Mouse (Mus musculus): Measurements from ENCODE around the gene Mfap1a. TPM values are rescaled to one million over a fixed set of nuclear protein-coding genes. Genes with fewer than 3 reads are reported as not detected.
"Not testable (repeated sequence)": the region's sequence is repeated elsewhere in the genome, so short reads cannot be mapped to it uniquely, and the experiment has no call there.

Mfap1a gene
- polyA plus RNA-seq, 1 experiment from 2014 or later: 25.3 TPM

DNA sequence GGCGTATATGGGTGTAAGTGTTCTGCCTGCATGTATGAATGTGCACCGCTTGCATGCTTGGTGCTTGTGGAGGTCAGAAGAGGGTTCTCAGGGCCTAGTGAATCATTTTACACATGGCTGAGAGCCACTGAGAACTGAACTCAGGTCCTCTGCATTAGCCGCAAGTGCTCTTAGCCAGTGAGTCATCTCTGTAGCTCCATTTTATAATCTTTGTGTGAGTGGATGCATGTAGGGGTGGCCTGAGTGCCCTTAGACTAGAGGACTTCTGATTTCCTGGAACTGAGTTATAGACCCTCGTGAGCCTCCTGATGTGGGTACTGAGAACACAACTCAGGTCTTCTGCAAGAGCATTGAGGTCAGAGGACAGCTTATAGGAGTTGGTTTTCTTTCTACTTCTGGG, 7.7 kb upstream of the Mfap1a start:
- no peaks in the 10 kb centered on the region for H3K4me1 ChIP-seq (replicated peaks; ENCODE audit: control insufficient read depth, insufficient read depth, low read length)
- no peak overlapping the region for H3K27ac ChIP-seq
- no peak overlapping the region for H3K4me3 ChIP-seq (replicated peaks; ENCODE audit: low read length)
- no peak overlapping the region for H3K9ac ChIP-seq
- no peaks in the 10 kb centered on the region for H3K9me3 ChIP-seq (ENCODE audit: control insufficient read depth, low read length)
- peaks cover 10% of the 10 kb centered on the region for H3K36me3 ChIP-seq (replicated peaks; ENCODE audit: control insufficient read depth, insufficient read depth)
- WGBS: 97% methylated on average over 4 of the region's 4 CpGs
- no peak overlapping the region for H3K4me2 ChIP-seq (replicated peaks)
- H3K27me3 ChIP-seq (ENCODE audit: control insufficient read depth, insufficient read depth, low read length): no peaks in the 10 kb centered on the region
- ATAC-seq (ENCODE audit: low FRiP score) (no peak), DNase-seq (ENCODE audit: low spot score) (no peak)

DNA sequence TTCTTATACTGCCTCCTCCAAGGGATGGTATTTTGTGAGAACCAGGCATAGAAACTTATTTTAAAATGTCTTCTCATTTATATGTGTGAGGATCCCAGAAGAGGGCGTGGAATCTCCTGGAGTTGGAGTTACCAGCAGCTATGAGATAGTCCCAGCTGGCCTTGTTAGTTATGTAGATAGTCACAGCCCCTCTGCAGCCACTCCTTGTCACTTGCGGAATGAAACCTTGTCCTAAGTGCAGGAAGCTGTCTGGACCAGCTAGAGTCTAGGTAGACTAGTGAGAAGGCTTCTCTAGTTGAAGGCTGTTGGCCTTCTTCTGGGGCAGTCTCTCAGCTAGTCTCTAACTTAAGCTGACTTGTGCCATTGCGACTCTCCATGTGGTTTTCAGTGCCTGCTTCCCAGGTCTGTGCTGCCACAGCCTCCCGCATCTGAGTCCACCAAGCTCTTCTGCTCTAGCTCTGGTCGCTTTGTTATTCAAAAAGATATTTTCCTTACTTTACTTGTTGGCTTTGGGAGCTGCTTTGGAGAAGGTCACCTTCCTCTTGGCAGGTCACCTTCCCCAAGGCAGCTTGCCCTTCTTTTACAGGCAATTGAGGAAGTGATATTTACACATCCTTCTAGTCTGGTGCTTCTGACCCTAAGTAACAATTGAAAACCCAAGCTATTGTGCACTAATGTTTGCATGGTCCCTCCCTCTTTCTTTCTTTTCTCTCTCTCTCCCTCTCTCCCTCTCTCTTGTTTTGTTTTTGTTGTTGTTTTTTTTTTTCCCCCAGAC, 6.7 kb upstream of the Mfap1a start:
- not testable (repeated sequence) for H3K27ac ChIP-seq; H3K27me3 ChIP-seq (ENCODE audit: control insufficient read depth, insufficient read depth, low read length); H3K4me2 ChIP-seq (replicated peaks); H3K9me3 ChIP-seq (ENCODE audit: control insufficient read depth, low read length); H3K9ac ChIP-seq; H3K4me3 ChIP-seq (replicated peaks; ENCODE audit: low read length); H3K36me3 ChIP-seq (replicated peaks; ENCODE audit: control insufficient read depth, insufficient read depth); ATAC-seq (ENCODE audit: low FRiP score); DNase-seq (ENCODE audit: low spot score); H3K4me1 ChIP-seq (replicated peaks; ENCODE audit: control insufficient read depth, insufficient read depth, low read length)
- 91% methylated on average over 4 of the region's 5 CpGs for WGBS

DNA sequence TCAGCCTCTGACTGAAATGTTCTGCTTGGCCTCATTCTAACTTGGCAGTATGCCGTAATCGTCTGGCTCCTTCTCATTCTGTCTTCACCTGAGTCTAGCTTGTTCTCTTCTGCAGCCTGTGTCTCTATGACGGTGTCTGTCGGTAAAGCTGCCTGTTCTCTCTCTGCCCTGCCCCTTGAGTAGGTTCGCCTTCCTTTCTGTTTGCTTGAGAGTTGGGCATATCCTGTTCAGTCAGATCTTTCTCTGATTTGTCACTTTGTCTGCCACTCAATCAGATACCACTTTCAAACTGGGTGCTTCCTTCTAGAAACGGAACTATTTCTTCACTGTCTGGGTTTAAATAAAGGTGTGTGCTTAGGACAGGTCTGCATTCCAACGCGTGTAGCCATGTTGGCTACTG, 4.9 kb upstream of the Mfap1a start:
- Histone ChIP-seq H3K9me3 (ENCODE audit: control insufficient read depth, low read length) (no peaks in the 10 kb centered on the region), H3K9ac (no peak overlapping the region), H3K4me2 (replicated peaks) (no peak overlapping the region), H3K27ac (no peak overlapping the region), H3K27me3 (ENCODE audit: control insufficient read depth, insufficient read depth, low read length) (no peaks in the 10 kb centered on the region), H3K4me3 (replicated peaks; ENCODE audit: low read length) (no peak overlapping the region), H3K4me1 (replicated peaks; ENCODE audit: control insufficient read depth, insufficient read depth, low read length) (peaks cover 8% of the 10 kb centered on the region; the same call in 1 of the 2 replicates), H3K36me3 (replicated peaks; ENCODE audit: control insufficient read depth, insufficient read depth) (peaks cover 10% of the 10 kb centered on the region)
- DNase-seq (ENCODE audit: low spot score) (no peak), ATAC-seq (ENCODE audit: low FRiP score) (no peak)
- WGBS: 95% methylated on average over 8 of the region's 8 CpGs

DNA sequence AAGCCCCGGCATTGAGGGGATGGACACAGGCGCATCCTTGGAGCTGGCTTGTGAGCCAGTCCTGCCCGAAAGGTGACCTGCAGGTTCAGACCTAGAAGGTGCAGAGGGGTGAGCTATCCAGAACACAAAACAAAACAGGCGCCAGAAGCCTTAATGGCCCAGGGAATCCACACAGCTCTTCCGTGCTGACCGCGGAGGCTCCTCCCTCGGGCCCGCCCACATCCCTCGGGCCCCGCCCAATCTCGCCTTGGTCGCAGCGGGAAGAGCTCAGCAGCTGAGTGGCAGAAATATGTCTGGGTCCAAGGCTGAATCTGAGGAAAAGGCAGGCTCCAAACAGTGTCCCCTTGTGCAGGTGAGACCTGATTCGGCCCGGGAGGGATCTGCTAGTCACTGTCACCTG, 3.1 kb upstream of the Mfap1a start:
- ATAC-seq (ENCODE audit: low FRiP score): peak; percentile 41; the same call in 1 of the 2 replicates
- WGBS: 23% methylated on average over 16 of the region's 16 CpGs

DNA sequence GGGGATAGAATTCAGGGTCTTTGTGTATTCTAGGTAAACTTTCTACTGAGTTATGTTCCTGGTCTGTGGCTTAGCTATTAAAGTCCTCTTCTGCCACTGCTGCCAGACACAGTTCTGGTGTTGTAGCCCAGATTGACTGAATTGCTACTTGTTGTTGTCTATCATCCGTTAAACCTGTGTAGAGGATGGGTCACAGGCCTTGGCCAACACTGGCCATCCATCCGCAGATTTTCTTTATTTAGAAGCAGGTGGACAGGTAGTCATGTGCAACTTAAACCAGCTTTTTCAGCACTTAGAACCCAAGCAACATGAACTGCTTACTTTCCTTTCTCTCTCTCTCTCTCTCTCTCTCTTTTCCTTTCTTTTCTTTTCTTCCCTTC, 1.5 kb upstream of the Mfap1a start:
- no peak overlapping the region for H3K27ac ChIP-seq
- peak overlapping the region; percentile 76 for H3K4me2 ChIP-seq (replicated peaks)
- 87% methylated on average over 2 of the region's 2 CpGs for WGBS
- H3K9ac ChIP-seq: no peak overlapping the region
- H3K4me1 ChIP-seq (replicated peaks; ENCODE audit: control insufficient read depth, insufficient read depth, low read length): peaks cover 8% of the 10 kb centered on the region; the same call in 1 of the 2 replicates
- H3K36me3 ChIP-seq (replicated peaks; ENCODE audit: control insufficient read depth, insufficient read depth): peaks cover 10% of the 10 kb centered on the region
- ATAC-seq (ENCODE audit: low FRiP score) (no peak), DNase-seq (ENCODE audit: low spot score) (no peak)
- H3K27me3 ChIP-seq (ENCODE audit: control insufficient read depth, insufficient read depth, low read length): no peaks in the 10 kb centered on the region
- no peaks in the 10 kb centered on the region for H3K9me3 ChIP-seq (ENCODE audit: control insufficient read depth, low read length)
- no peak overlapping the region; the same call in 1 of the 2 replicates for H3K4me3 ChIP-seq (replicated peaks; ENCODE audit: low read length)

More for the DNA sequence above, 3.1 kb upstream of the Mfap1a start:
- Histone ChIP-seq H3K4me2 (replicated peaks) (peak overlapping the region; percentile 50), H3K4me3 (replicated peaks; ENCODE audit: low read length) (peak overlapping the region; percentile 32), H3K27me3 (ENCODE audit: control insufficient read depth, insufficient read depth, low read length) (no peaks in the 10 kb centered on the region), H3K4me1 (replicated peaks; ENCODE audit: control insufficient read depth, insufficient read depth, low read length) (peaks cover 8% of the 10 kb centered on the region; the same call in 1 of the 2 replicates), H3K9me3 (ENCODE audit: control insufficient read depth, low read length) (no peaks in the 10 kb centered on the region), H3K27ac (no peak overlapping the region), H3K36me3 (replicated peaks; ENCODE audit: control insufficient read depth, insufficient read depth) (peaks cover 10% of the 10 kb centered on the region), H3K9ac (peak overlapping the region; percentile 21; the same call in 1 of the 2 replicates)
- peak; percentile 36 for DNase-seq (ENCODE audit: low spot score)

DNA sequence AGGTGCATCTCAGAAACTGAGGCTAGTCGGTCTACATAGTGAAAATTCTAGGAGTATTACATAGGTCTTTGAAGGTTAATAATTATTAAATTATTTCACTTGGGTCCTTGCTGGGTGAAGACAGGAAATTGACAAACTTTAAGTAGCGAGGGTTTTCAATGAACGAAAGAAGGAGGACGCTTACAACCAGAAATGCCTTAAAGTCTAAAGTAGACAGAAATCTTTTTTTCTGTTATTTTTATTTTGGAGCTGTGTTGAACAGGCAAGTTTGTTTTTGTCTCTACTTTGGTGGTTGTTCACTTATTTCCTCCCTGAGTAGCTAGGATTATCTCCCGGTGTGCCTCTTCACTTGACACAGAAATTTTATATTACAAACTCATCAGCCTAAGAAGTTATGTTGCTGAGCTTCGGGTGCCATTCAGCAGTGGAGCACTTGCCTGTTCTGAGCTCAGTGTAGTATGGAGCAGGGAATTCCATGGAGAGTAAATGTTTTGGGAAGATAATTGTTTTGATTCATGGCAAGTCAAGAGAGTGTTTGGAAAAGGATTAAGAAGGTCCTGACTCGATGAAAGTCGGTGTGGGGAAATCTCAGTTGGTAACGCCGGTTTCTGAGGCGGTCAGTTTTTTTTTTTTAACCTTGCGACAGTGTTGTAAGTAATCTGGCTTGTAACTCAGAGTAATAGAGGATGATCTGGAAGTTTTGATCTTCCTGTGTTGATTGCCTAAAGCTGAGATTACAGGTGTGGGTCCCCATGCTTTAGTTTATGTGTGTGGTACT, 897 bp upstream of the Mfap1a start:
- peaks cover 10% of the 10 kb centered on the region for H3K36me3 ChIP-seq (replicated peaks; ENCODE audit: control insufficient read depth, insufficient read depth)
- 28% methylated on average over 12 of the region's 12 CpGs for WGBS

DNA sequence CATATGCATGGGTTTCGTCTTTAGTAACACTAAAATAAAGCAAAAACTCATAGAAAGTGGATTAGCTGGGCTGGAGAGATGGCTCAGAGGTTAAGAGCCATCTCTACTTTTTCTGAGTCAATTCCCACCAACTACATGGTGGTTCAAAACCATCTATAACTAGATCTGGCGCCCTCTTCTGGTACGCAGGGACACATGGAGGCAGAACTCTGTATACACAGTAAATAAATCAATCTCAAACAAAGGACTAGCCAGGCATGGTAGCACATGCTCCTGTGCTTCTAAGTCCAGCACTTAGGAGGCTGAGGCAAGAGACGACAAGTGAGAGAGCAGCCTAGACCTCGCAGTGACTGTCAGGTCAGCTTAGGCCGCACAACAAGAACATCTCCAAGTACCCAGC, 4.9 kb downstream of the Mfap1a start:
- not testable (repeated sequence) for H3K27ac ChIP-seq; H3K9ac ChIP-seq; H3K36me3 ChIP-seq (replicated peaks; ENCODE audit: control insufficient read depth, insufficient read depth); H3K9me3 ChIP-seq (ENCODE audit: control insufficient read depth, low read length); H3K4me2 ChIP-seq (replicated peaks); H3K4me1 ChIP-seq (replicated peaks; ENCODE audit: control insufficient read depth, insufficient read depth, low read length); H3K4me3 ChIP-seq (replicated peaks; ENCODE audit: low read length); DNase-seq (ENCODE audit: low spot score); H3K27me3 ChIP-seq (ENCODE audit: control insufficient read depth, insufficient read depth, low read length)
- 0 out of 2 replicates have a peak, but pooled peaks have one; percentile 12 for ATAC-seq (ENCODE audit: low FRiP score)
- WGBS: 83% methylated on average over 1 of the region's 6 CpGs

More for the DNA sequence above, 897 bp upstream of the Mfap1a start:
- H3K9ac ChIP-seq: peak overlapping the region; percentile 68
- H3K27ac ChIP-seq: no peak overlapping the region
- H3K9me3 ChIP-seq (ENCODE audit: control insufficient read depth, low read length): no peaks in the 10 kb centered on the region
- peaks cover 8% of the 10 kb centered on the region; the same call in 1 of the 2 replicates for H3K4me1 ChIP-seq (replicated peaks; ENCODE audit: control insufficient read depth, insufficient read depth, low read length)
- H3K4me2 ChIP-seq (replicated peaks): peak overlapping the region; percentile 76
- H3K27me3 ChIP-seq (ENCODE audit: control insufficient read depth, insufficient read depth, low read length): no peaks in the 10 kb centered on the region
- DNase-seq (ENCODE audit: low spot score) (no peak), ATAC-seq (ENCODE audit: low FRiP score) (no peak)
- H3K4me3 ChIP-seq (replicated peaks; ENCODE audit: low read length): peak overlapping the region; percentile 56

DNA sequence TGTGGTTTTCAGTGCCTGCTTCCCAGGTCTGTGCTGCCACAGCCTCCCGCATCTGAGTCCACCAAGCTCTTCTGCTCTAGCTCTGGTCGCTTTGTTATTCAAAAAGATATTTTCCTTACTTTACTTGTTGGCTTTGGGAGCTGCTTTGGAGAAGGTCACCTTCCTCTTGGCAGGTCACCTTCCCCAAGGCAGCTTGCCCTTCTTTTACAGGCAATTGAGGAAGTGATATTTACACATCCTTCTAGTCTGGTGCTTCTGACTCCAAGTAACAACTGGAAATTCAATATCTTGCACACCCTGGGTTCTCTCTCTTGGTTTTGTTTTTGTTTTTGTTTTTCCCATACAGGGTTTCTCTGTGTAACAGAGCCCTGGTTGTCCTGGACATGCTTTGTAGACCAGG, 22.1 kb downstream of the Mfap1a start:
- not testable (repeated sequence) for DNase-seq (ENCODE audit: low spot score); H3K27me3 ChIP-seq (ENCODE audit: control insufficient read depth, insufficient read depth, low read length); H3K4me2 ChIP-seq (replicated peaks); H3K4me3 ChIP-seq (replicated peaks; ENCODE audit: low read length); H3K36me3 ChIP-seq (replicated peaks; ENCODE audit: control insufficient read depth, insufficient read depth); ATAC-seq (ENCODE audit: low FRiP score); H3K27ac ChIP-seq; H3K4me1 ChIP-seq (replicated peaks; ENCODE audit: control insufficient read depth, insufficient read depth, low read length); H3K9ac ChIP-seq; H3K9me3 ChIP-seq (ENCODE audit: control insufficient read depth, low read length)
- 83% methylated on average over 1 of the region's 2 CpGs for WGBS

DNA sequence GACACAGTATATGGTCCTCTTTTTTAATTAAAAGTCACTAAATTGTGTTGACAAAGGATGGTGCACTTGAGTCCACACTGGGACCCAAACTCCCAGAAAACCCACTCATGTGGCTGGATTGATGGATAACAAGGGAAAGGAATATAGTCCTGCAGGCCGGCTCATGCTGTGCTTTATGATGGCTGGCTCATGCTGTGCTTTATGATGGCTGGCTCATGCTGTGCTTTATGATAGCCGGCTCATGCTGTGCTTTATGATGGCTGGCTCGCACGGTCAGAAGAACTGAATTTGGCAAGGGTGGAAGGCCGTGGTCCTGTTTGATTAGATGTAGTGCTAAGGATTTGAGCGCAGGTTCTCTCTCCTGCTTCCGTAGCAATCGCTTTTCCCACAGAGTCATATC, 22.9 kb downstream of the Mfap1a start:
- Histone ChIP-seq H3K9me3 (ENCODE audit: control insufficient read depth, low read length) (no peaks in the 10 kb centered on the region), H3K4me3 (replicated peaks; ENCODE audit: low read length) (no peak overlapping the region), H3K4me2 (replicated peaks) (0 out of 2 replicates have a peak overlapping the region, but pooled peaks have one; percentile 1), H3K27me3 (ENCODE audit: control insufficient read depth, insufficient read depth, low read length) (no peaks in the 10 kb centered on the region), H3K4me1 (replicated peaks; ENCODE audit: control insufficient read depth, insufficient read depth, low read length) (no peaks in the 10 kb centered on the region; the same call in 1 of the 2 replicates), H3K36me3 (replicated peaks; ENCODE audit: control insufficient read depth, insufficient read depth) (no peaks in the 10 kb centered on the region), H3K27ac (no peak overlapping the region), H3K9ac (no peak overlapping the region)
- WGBS: 34% methylated on average over 8 of the region's 8 CpGs
- no peak for DNase-seq (ENCODE audit: low spot score)
- ATAC-seq (ENCODE audit: low FRiP score): no peak

Measured in hindbrain, embryonic 14.5 days (tissue).